Mouse (Mus musculus) lung, postnatal 0 days (tissue): ENCODE results near the gene Sord.

Source experiments
- CTCF ChIP-seq: IDR thresholded peaks from 2 replicates; pipeline ENCODE4 v1.5.1; 2016; ENCODE audit warnings: antibody characterized with exemption, mild to moderate bottlenecking
- EP300 ChIP-seq: IDR thresholded peaks from 2 replicates; pipeline ENCODE4 v1.6.1; 2016; ENCODE audit warnings: antibody characterized with exemption, mild to moderate bottlenecking, control low read depth

GRCm38 (mm10) chr2:122230395-122230794 lies 4.2 kb upstream of the Sord start:
- TF ChIP-seq CTCF = no peak
- TF ChIP-seq EP300 = no peak
